Comparison of ENCODE assay signal across 20 mouse cellular contexts in the genomic region with DNA sequence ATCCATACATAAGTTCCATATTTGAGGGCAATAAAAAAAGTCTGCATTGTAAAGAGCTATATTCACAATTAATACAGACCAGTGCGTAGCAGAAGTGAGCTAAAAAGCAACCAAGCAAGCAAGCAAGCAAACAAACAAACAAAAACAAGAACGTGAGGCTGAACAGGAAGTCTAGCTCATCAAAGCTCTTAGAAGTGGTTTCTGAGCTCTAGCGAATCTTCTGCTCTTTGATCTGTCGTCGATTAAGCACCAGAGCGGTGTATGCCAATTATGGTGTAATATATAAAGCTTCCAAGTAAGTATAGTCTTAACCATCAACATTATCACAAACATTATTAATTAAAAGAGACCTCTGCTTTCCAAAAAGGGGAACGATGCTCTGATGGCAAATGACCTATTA.
DNase-seq lines count a peak whose midpoint lies in the region; ATAC-seq lines count a peak whose summit lies in the region.
"Had no signal": no experiment of that assay in that cellular context is flagged by ENCODE, and none has a peak within 500 bp of the region (broad histone marks: within the 10 kb centered on the region; RNA-seq: fewer than 3 reads in every experiment).

No protein-coding gene starts in this region.

- DNase-seq in CD4-positive helper T cell, adult 2 months (ENCODE audit: low read depth, low spot score) = peak; percentile 63
- peak; percentile 64 for DNase-seq in CD4-positive, CD25-positive, alpha-beta regulatory T cell, adult 2 months (ENCODE audit: low read depth, low spot score)
- peak; percentile 62 for DNase-seq in naive thymus-derived CD4-positive, alpha-beta T cell, adult 2 months (ENCODE audit: low read depth)
- DNase-seq in urinary bladder, postnatal 36 days (ENCODE audit: low spot score in 2 of 2) = no peak
- no peak for DNase-seq in layer of hippocampus, adult 8-10 months (ENCODE audit: low spot score in 2 of 2)
- DNase-seq: adrenal gland, postnatal 10 days; adrenal gland, postnatal 36 days; cerebellum, adult 18-20 months; cerebellum, adult 9-10 months; cerebellum, postnatal 14 days; gastrocnemius, postnatal 10 days; gastrocnemius, postnatal 36 days; heart, adult 18-20 months; heart, postnatal 10 days; heart, postnatal 36 days; kidney, adult 11 months had no signal

- peak; percentile 83 for ATAC-seq in activated CD4-positive, CD25-positive, alpha-beta regulatory T cell, adult 4 months
- ATAC-seq: forebrain, embryonic 14.5 days; hindbrain, postnatal 0 days; intestine, embryonic 15.5 days had no signal

Comparison
In these comparisons a context has a peak if more than half of its experiments do, and no peak if none do; other contexts are left out.
1. DNase-seq: peak in CD4-positive helper T cell, adult 2 months (single experiment), CD4-positive, CD25-positive, alpha-beta regulatory T cell, adult 2 months (single experiment) and naive thymus-derived CD4-positive, alpha-beta T cell, adult 2 months (single experiment); none in urinary bladder, postnatal 36 days (0 of 2) and layer of hippocampus, adult 8-10 months (0 of 2).